Mouse (Mus musculus) CH12.LX (cell line): Measurements from ENCODE around the gene Tubb2b. TPM values are rescaled to one million over a fixed set of nuclear protein-coding genes. Genes with fewer than 3 reads are reported as not detected.
"Not testable (repeated sequence)": the region's sequence is repeated elsewhere in the genome, so short reads cannot be mapped to it uniquely, and the experiment has no call there.

Experiments used
- DNase-seq: peaks from one replicate; pipeline ENCODE4 v3.0.0-alpha.2; 2013; ENCODE audit errors: extremely low read depth
- H3K27ac ChIP-seq: 2 replicates; pipeline ENCODE4 v1.5.1; 2012; ENCODE audit warnings: low read depth, mild to moderate bottlenecking, control low read depth, moderate library complexity; ENCODE audit not compliant: insufficient read depth
- H3K27me3 ChIP-seq: replicated peaks from 2 replicates; pipeline ENCODE3; 2012; ENCODE audit warnings: inconsistent platforms
- H3K36me3 ChIP-seq, 2 experiments: replicated peaks in 1 of 2; 2 replicates each; pipeline versions ENCODE3 to v1.6.1; 2012; ENCODE audit warnings: inconsistent platforms in 1 of 2, low read length in 1 of 2, mild to moderate bottlenecking in 1 of 2, mixed read lengths in 1 of 2, moderate library complexity in 1 of 2; ENCODE audit not compliant: control insufficient read depth in 1 of 2, insufficient read depth in 1 of 2
- H3K4me1 ChIP-seq, 2 experiments: 2 replicates each; pipeline ENCODE4 v1.6.1; 2012; ENCODE audit warnings: inconsistent platforms in 1 of 2, moderate library complexity in 1 of 2; ENCODE audit not compliant: insufficient read depth in 2 of 2, control insufficient read depth in 1 of 2
- H3K4me2 ChIP-seq: 2 replicates; pipeline ENCODE4 v1.6.1; 2012; ENCODE audit warnings: low read depth, mild to moderate bottlenecking, control low read depth; ENCODE audit not compliant: poor library complexity, insufficient read depth, severe bottlenecking
- H3K4me3 ChIP-seq, 3 experiments: fragments of 150-350 bp in 1 of 3; sonication (generic) in 1 of 3; replicated peaks in 1 of 3; 2 replicates each; pipeline versions ENCODE3 to v1.5.1; 2011 to 2012; ENCODE audit warnings: low read depth in 2 of 3, low read length in 2 of 3, mild to moderate bottlenecking in 2 of 3, moderate library complexity in 2 of 3, control low read depth in 1 of 3, improper control_type of control experiment in 1 of 3, inconsistent platforms in 1 of 3, mixed read lengths in 1 of 3; ENCODE audit not compliant: poor library complexity in 1 of 3
- H3K79me2 ChIP-seq: replicated peaks from 2 replicates; pipeline ENCODE4 v1.6.1; 2012; ENCODE audit warnings: mild to moderate bottlenecking, moderate library complexity; ENCODE audit not compliant: control insufficient read depth, poor library complexity, insufficient read depth, severe bottlenecking; ENCODE audit errors: extremely low read depth
- H3K9ac ChIP-seq: 2 replicates; pipeline ENCODE4 v1.6.1; 2012; ENCODE audit warnings: low read depth, mild to moderate bottlenecking, control low read depth, moderate library complexity; ENCODE audit not compliant: insufficient read depth
- H3K9me3 ChIP-seq: replicated peaks from 2 replicates; pipeline ENCODE3; 2012; ENCODE audit warnings: low read length, inconsistent platforms, mixed read lengths
- BHLHE40 ChIP-seq: IDR thresholded peaks from 2 replicates; pipeline ENCODE4 v1.6.1; 2011; ENCODE audit warnings: mild to moderate bottlenecking, low read depth, low read length, improper control_type of control experiment
- JUN ChIP-seq: IDR thresholded peaks from 2 replicates; pipeline ENCODE4 v1.6.1; 2011; ENCODE audit warnings: low read depth, mild to moderate bottlenecking, low read length, improper control_type of control experiment, moderate library complexity; ENCODE audit not compliant: insufficient read depth
- KAT2A ChIP-seq: IDR thresholded peaks from 2 replicates; pipeline ENCODE4 v1.6.1; 2012; ENCODE audit warnings: low read length, improper control_type of control experiment, inconsistent platforms; ENCODE audit not compliant: insufficient replicate concordance
- MAFK ChIP-seq: IDR thresholded peaks from 2 replicates; pipeline ENCODE4 v1.6.1; 2011; ENCODE audit warnings: low read length, improper control_type of control experiment; ENCODE audit not compliant: insufficient replicate concordance
- MAX ChIP-seq: IDR thresholded peaks from 2 replicates; pipeline ENCODE4 v1.6.1; 2011; ENCODE audit warnings: low read length, improper control_type of control experiment
- MAZ ChIP-seq: IDR thresholded peaks from 2 replicates; pipeline ENCODE4 v1.6.1; 2012; ENCODE audit warnings: low read depth, mild to moderate bottlenecking, inconsistent platforms, low read length, improper control_type of control experiment, moderate library complexity
- MEF2A ChIP-seq: IDR thresholded peaks from 2 replicates; pipeline ENCODE4 v1.6.1; 2014; ENCODE audit warnings: low read depth, mild to moderate bottlenecking, inconsistent platforms, low read length, improper control_type of control experiment, borderline replicate concordance
- MYC ChIP-seq: IDR thresholded peaks from 2 replicates; pipeline ENCODE4 v1.6.1; 2011; ENCODE audit warnings: low read depth, mild to moderate bottlenecking, improper control_type of control experiment, low read length
- NRF1 ChIP-seq: IDR thresholded peaks from 2 replicates; pipeline ENCODE4 v1.6.1; 2014; ENCODE audit warnings: low read depth, mild to moderate bottlenecking, inconsistent platforms, low read length, improper control_type of control experiment, moderate library complexity
- POLR2A ChIP-seq: IDR thresholded peaks from 2 replicates; pipeline ENCODE4 v1.6.1; 2011; ENCODE audit warnings: low read depth, mild to moderate bottlenecking, improper control_type of control experiment, low read length
- SMC3 ChIP-seq: IDR thresholded peaks from 2 replicates; pipeline ENCODE4 v1.6.1; 2011; ENCODE audit warnings: low read depth, low read length, improper control_type of control experiment
- TBP ChIP-seq: conservative IDR thresholded peaks from 2 replicates; pipeline ENCODE4 v1.6.1; 2011; ENCODE audit warnings: low read depth, low read length, improper control_type of control experiment
- ZC3H11A ChIP-seq: IDR thresholded peaks from 2 replicates; pipeline ENCODE4 v1.6.1; 2012; ENCODE audit warnings: low read depth, mild to moderate bottlenecking, inconsistent platforms, low read length, improper control_type of control experiment
- ZMIZ1 ChIP-seq: IDR thresholded peaks from 2 replicates; pipeline ENCODE4 v1.6.1; 2012; ENCODE audit warnings: low read depth, mild to moderate bottlenecking, inconsistent platforms, low read length, improper control_type of control experiment
- dilution Hi-C: fragments of 300-500 bp; cut with MboI; formaldehyde crosslinking; loops from 2 replicates; pipeline ENCODE4 v1.14.3; 2020; ENCODE audit warnings: low sequenced_read_pairs; ENCODE audit not compliant: extremely low pct_unique_long_range_greater_than_20kb, extremely low pct_ligation_motif_present
- in situ Hi-C: fragments of 300-500 bp; cut with MboI; formaldehyde crosslinking; loops from 3 replicates; pipeline ENCODE4 v1.14.3; 2019; ENCODE audit warnings: low sequenced_read_pairs, low pct_ligation_motif_present, low pct_unique_long_range_greater_than_20kb, mixed read lengths
- polyA plus RNA-seq: library from polyadenylated mRNA; unstranded; fragments of >175 nt; gene quantifications from 2 replicates; pipeline ENCODE4 v1.2.1, GENCODE M21; 2012; ENCODE audit warnings: low read depth; ENCODE audit not compliant: insufficient read length
- total RNA-seq, 2 experiments: library from RNA; depleted of rRNA; stranded (reverse); fragments of 300-350 nt in 1 of 2; fragments of >200 nt in 1 of 2; gene quantifications; 2 replicates each; pipeline ENCODE4 v1.2.3; 2012 to 2014

The Tubb2b gene
- total and polyA plus RNA-seq, 3 experiments = 33.6 to 49.8 (median 38.4) TPM

DNA sequence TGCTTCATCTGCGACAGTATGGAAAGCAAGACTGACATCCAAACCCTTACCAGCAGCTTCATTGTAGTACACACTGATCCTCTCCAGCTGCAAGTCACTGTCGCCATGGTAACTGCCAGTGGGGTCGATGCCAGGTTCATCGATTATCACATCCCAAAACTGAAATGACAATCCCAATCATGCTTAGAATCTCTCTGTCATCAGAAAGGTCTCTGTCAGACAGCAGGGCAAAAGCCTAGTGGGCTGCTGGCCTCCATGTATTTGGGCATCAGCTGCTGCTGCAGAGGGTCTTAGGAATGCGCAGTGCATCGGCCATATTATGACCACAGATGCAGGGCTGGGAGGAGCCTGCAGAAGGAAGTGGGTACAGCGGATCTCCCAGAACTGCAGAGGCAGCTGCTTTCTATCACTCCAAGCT, 41.4 kb downstream of the Tubb2b start:
- no peak overlapping the region for H3K9ac ChIP-seq
- dilution Hi-C loops = no loop called here
- TF ChIP-seq TBP (no peak), MAFK (no peak), MYC (no peak), NRF1 (no peak), KAT2A (no peak), POLR2A (no peak), MAX (no peak), BHLHE40 (no peak), SMC3 (no peak)
- H3K27me3 ChIP-seq = no peaks in the 10 kb centered on the region
- no peaks in the 10 kb centered on the region for H3K9me3 ChIP-seq
- no peak overlapping the region for H3K4me3 ChIP-seq
- H3K36me3 ChIP-seq = no peaks in the 10 kb centered on the region
- DNase-seq = no peak
- H3K4me1 ChIP-seq = peaks cover 9 to 25% of the 10 kb centered on the region in 2 experiments
- H3K4me2 ChIP-seq = no peak overlapping the region
- no peak overlapping the region for H3K27ac ChIP-seq
- no peaks in the 10 kb centered on the region for H3K79me2 ChIP-seq
- in situ Hi-C loops = no loop called here

GRCm38 (mm10) chr13:34088201-34088649, 42.0 kb downstream of the Tubb2b start:
- H3K4me2 ChIP-seq, in situ Hi-C loops: not testable (repeated sequence)

GRCm38 (mm10) chr13:34087052-34087812, 43.0 kb downstream of the Tubb2b start:
- dilution Hi-C loops (no loop called here), in situ Hi-C loops (no loop called here)
- Histone ChIP-seq H3K79me2 (no peaks in the 10 kb centered on the region), H3K4me2 (no peak overlapping the region), H3K4me1 (peaks cover 16 to 35% of the 10 kb centered on the region in 2 experiments), H3K4me3 (no peak overlapping the region), H3K27ac (no peak overlapping the region), H3K36me3 (no peaks in the 10 kb centered on the region), H3K9ac (no peak overlapping the region), H3K9me3 (no peaks in the 10 kb centered on the region), H3K27me3 (no peaks in the 10 kb centered on the region)
- TF ChIP-seq JUN = peak; percentile 44; the same call in 1 of the 2 replicates
- no peak for TF ChIP-seq NRF1
- TF ChIP-seq POLR2A = no peak
- TF ChIP-seq ZMIZ1 = no peak
- no peak for TF ChIP-seq MYC
- TF ChIP-seq BHLHE40 = no peak
- no peak for TF ChIP-seq ZC3H11A
- TF ChIP-seq MAZ = no peak
- peak; percentile 69 for TF ChIP-seq MEF2A
- no peak for DNase-seq

More at GRCm38 (mm10) chr13:34088201-34088649, 42.0 kb downstream of the Tubb2b start:
- H3K9ac ChIP-seq, dilution Hi-C loops, H3K79me2 ChIP-seq, H3K27me3 ChIP-seq, H3K36me3 ChIP-seq, H3K27ac ChIP-seq, H3K9me3 ChIP-seq, H3K4me3 ChIP-seq, DNase-seq: not testable (repeated sequence)
- peaks cover 13 to 28% of the 10 kb centered on the region in 2 experiments for H3K4me1 ChIP-seq
